Mouse (Mus musculus): ENCODE measurements around the gene Kctd6.

Gene Kctd6

GRCm38 (mm10) chr14:8214299-8215207, 613 bp downstream of the Kctd6 start:
- peak; percentile 81 to 91 for DNase-seq

GRCm38 (mm10) chr14:8215208-8215778, 1.4 kb downstream of the Kctd6 start:
- peak; percentile 48 to 49 for DNase-seq

GRCm38 (mm10) chr14:8216100-8216499, 2.2 kb downstream of the Kctd6 start:
- DNase-seq: no peak

GRCm38 (mm10) chr14:8218238-8218637, 4.3 kb downstream of the Kctd6 start:
- DNase-seq: peak; percentile 48 to 50

- peak; percentile 67 to 76 for DNase-seq
These were observed 4.9 kb downstream of the Kctd6 start for GRCm38 (mm10) chr14:8218730-8219380.

- peak in 1 of 2 experiments; percentile 37 for DNase-seq
These were observed 5.9 kb downstream of the Kctd6 start for GRCm38 (mm10) chr14:8219876-8220275.

GRCm38 (mm10) chr14:8220306-8220705, 6.4 kb downstream of the Kctd6 start:
- peak; percentile 39 to 61 for DNase-seq

- no peak for DNase-seq
These were observed 7.0 kb downstream of the Kctd6 start for GRCm38 (mm10) chr14:8220912-8221311.

- DNase-seq: no peak
These were observed 8.6 kb downstream of the Kctd6 start for GRCm38 (mm10) chr14:8222561-8222960.

- DNase-seq: no peak
These were observed 9.8 kb downstream of the Kctd6 start for GRCm38 (mm10) chr14:8223506-8224293.

GRCm38 (mm10) chr14:8224805-8225204, 10.9 kb downstream of the Kctd6 start:
- DNase-seq: no peak

GRCm38 (mm10) chr14:8229367-8230019, 15.6 kb downstream of the Kctd6 start:
- no peak for DNase-seq

- no peak for DNase-seq
These were observed 18.4 kb downstream of the Kctd6 start for GRCm38 (mm10) chr14:8232155-8232910.

- DNase-seq: no peak
These were observed 19.3 kb downstream of the Kctd6 start for GRCm38 (mm10) chr14:8233252-8233651.

GRCm38 (mm10) chr14:8241816-8242215, 27.9 kb downstream of the Kctd6 start:
- no peak for DNase-seq

GRCm38 (mm10) chr14:8242388-8242920, 28.5 kb downstream of the Kctd6 start:
- peak; percentile 48 to 57 for DNase-seq

- DNase-seq: no peak
These were observed 29.4 kb downstream of the Kctd6 start for GRCm38 (mm10) chr14:8243136-8243888.

GRCm38 (mm10) chr14:8244211-8244611, 30.3 kb downstream of the Kctd6 start:
- no peak for DNase-seq

GRCm38 (mm10) chr14:8246878-8247277, 32.9 kb downstream of the Kctd6 start:
- no peak for DNase-seq

- no peak for DNase-seq
These were observed 35.3 kb downstream of the Kctd6 start for GRCm38 (mm10) chr14:8249206-8249605.

Data from cerebellum, adult 18-20 months (tissue).